22 mouse cellular contexts compared by ENCODE assay signal in the genomic region with DNA sequence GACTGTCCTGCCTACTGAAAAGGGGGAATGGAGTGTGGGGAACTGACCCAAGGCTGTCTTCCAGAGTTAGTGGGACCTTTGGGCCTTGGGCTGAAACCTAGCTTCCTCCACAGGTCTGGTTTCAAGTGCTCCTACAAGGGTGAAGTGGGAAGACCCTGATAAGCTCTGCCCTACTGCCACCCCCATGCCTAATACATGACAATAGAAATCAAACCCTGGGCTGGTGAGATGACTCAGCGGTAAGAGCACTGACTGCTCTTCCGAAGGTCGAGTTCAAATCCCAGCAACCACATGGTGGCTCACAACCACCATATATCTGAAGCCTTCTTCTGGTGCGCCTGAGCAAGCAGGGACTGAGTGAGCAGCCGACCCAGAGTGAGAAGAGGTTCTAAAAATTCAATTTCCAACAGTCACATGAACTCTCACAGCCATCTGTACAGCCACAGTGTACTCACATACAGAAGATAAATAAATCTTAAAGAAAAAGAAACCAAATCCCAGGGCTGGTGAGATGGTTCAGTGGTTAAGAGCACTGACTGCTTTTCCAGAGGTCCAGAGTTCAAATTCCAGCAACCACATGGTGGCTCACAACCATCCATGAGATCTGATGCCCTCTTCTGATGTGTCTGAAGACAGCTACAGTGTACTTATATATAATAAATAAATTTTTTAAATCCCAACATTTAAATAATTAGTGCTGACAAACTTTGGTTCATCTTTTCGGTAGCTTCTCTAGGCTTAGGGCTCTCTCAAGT. TPM values are rescaled to one million over a fixed set of nuclear protein-coding genes. Genes with fewer than 3 reads are reported as not detected.
DNase-seq lines count a peak whose midpoint lies in the region; ATAC-seq and TF ChIP-seq lines count a peak whose summit lies in the region.
"Had no signal": no experiment of that assay in that cellular context is flagged by ENCODE, and none has a peak within 500 bp of the region (broad histone marks: within the 10 kb centered on the region; RNA-seq: fewer than 3 reads in every experiment).

No protein-coding gene starts in this region.

- TF ChIP-seq EP300 in stomach, postnatal 0 days (optimal IDR thresholded peaks at IDR 0.05) = no peak

- no peak overlapping the region for H3K4me2 ChIP-seq in limb, embryonic 15.5 days
- no peak overlapping the region for H3K4me2 ChIP-seq in embryonic facial prominence, embryonic 15.5 days (replicated peaks)
- no peak overlapping the region for H3K4me2 ChIP-seq in stomach, postnatal 0 days (replicated peaks; ENCODE audit: low read depth)
- H3K4me2 ChIP-seq: forebrain, embryonic 13.5 days; hindbrain, embryonic 12.5 days; liver, embryonic 11.5 days; lung, embryonic 14.5 days; midbrain, embryonic 15.5 days; neural tube, embryonic 12.5 days had no signal

- TF ChIP-seq CTCF in stomach, postnatal 0 days (IDR thresholded peaks at IDR 0.05; ENCODE audit: low read depth) = no peak

- peaks cover 56% of the 10 kb centered on the region for H3K36me3 ChIP-seq in limb, embryonic 15.5 days
- peaks cover 75% of the 10 kb centered on the region for H3K36me3 ChIP-seq in limb, embryonic 10.5 days
- peaks cover 41% of the 10 kb centered on the region for H3K36me3 ChIP-seq in embryonic facial prominence, embryonic 15.5 days
- H3K36me3 ChIP-seq in stomach, postnatal 0 days (ENCODE audit: control insufficient read depth, insufficient read depth, low read length) = peaks cover 4% of the 10 kb centered on the region; the same call in 1 of the 2 replicates

- WGBS in limb, embryonic 15.5 days = 84% methylated on average over 6 of the region's 6 CpGs
- 83% methylated on average over 6 of the region's 6 CpGs for WGBS in limb, embryonic 10.5 days
- 84% methylated on average over 6 of the region's 6 CpGs for WGBS in embryonic facial prominence, embryonic 15.5 days
- 72% methylated on average over 6 of the region's 6 CpGs for WGBS in stomach, postnatal 0 days

- DNase-seq in kidney, adult 11 months = peak; percentile 58
- no peak for DNase-seq in kidney, postnatal 4 days
- no peak for DNase-seq in limb, embryonic 10.5 days (ENCODE audit: low spot score)
- DNase-seq in stomach, postnatal 0 days (ENCODE audit: low spot score) = no peak
- DNase-seq in lung, adult 18-20 months = no peak
- DNase-seq: adrenal gland, adult 2 months; cerebellum, adult 11 months; cerebellum, adult 9-11 months; lung, embryonic 14.5 days; right cerebral cortex, postnatal 14 days; spleen, adult 18-20 months; thymus, postnatal 25 days had no signal

- no peak for ATAC-seq in limb, embryonic 15.5 days (ENCODE audit: insufficient number of reproducible peaks, low FRiP score, low TSS enrichment, low read depth)
- no peak for ATAC-seq in embryonic facial prominence, embryonic 15.5 days (ENCODE audit: insufficient number of reproducible peaks, low FRiP score, low TSS enrichment, low read depth)
- ATAC-seq in stomach, postnatal 0 days (ENCODE audit: low FRiP score, low TSS enrichment) = no peak
- ATAC-seq in megakaryocyte, adult 5-6 weeks (ENCODE audit: poor library complexity, severe bottlenecking) = no peak
- ATAC-seq: forebrain, embryonic 13.5 days; midbrain, embryonic 15.5 days had no signal

- no peak overlapping the region for H3K4me3 ChIP-seq in limb, embryonic 15.5 days
- no peak overlapping the region for H3K4me3 ChIP-seq in limb, embryonic 10.5 days
- no peak overlapping the region for H3K4me3 ChIP-seq in embryonic facial prominence, embryonic 15.5 days (replicated peaks)
- no peak overlapping the region for H3K4me3 ChIP-seq in stomach, postnatal 0 days (ENCODE audit: low read depth, low read length)
- H3K4me3 ChIP-seq: erythroblast, embryonic 14.5 days; forebrain, embryonic 13.5 days; hindbrain, embryonic 12.5 days; midbrain, embryonic 15.5 days; neural tube, embryonic 12.5 days had no signal

- no peaks in the 10 kb centered on the region for H3K9me3 ChIP-seq in limb, embryonic 15.5 days
- no peaks in the 10 kb centered on the region for H3K9me3 ChIP-seq in limb, embryonic 10.5 days (replicated peaks)
- no peaks in the 10 kb centered on the region for H3K9me3 ChIP-seq in embryonic facial prominence, embryonic 15.5 days (replicated peaks)
- no peaks in the 10 kb centered on the region for H3K9me3 ChIP-seq in stomach, postnatal 0 days (ENCODE audit: control insufficient read depth, low read length)
- H3K9me3 ChIP-seq: forebrain, embryonic 13.5 days; hindbrain, embryonic 12.5 days; midbrain, embryonic 15.5 days; neural tube, embryonic 12.5 days had no signal

- H3K4me1 ChIP-seq in limb, embryonic 15.5 days = peaks cover 9% of the 10 kb centered on the region
- peaks cover 21% of the 10 kb centered on the region for H3K4me1 ChIP-seq in limb, embryonic 10.5 days
- H3K4me1 ChIP-seq in embryonic facial prominence, embryonic 15.5 days = peaks cover 20% of the 10 kb centered on the region; the same call in 1 of the 2 replicates
- H3K4me1 ChIP-seq in stomach, postnatal 0 days (replicated peaks; ENCODE audit: control insufficient read depth, insufficient read depth) = no peaks in the 10 kb centered on the region

- no peak overlapping the region for H3K9ac ChIP-seq in limb, embryonic 15.5 days
- H3K9ac ChIP-seq in embryonic facial prominence, embryonic 15.5 days = no peak overlapping the region
- no peak overlapping the region for H3K9ac ChIP-seq in stomach, postnatal 0 days (ENCODE audit: low read length)
- H3K9ac ChIP-seq: forebrain, embryonic 13.5 days; hindbrain, embryonic 12.5 days; lung, embryonic 14.5 days; midbrain, embryonic 15.5 days; neural tube, embryonic 12.5 days had no signal

- H3K27me3 ChIP-seq in limb, embryonic 15.5 days = no peaks in the 10 kb centered on the region
- H3K27me3 ChIP-seq in limb, embryonic 10.5 days (ENCODE audit: low read depth, poor library complexity, severe bottlenecking) = no peaks in the 10 kb centered on the region
- H3K27me3 ChIP-seq in embryonic facial prominence, embryonic 15.5 days = no peaks in the 10 kb centered on the region
- no peaks in the 10 kb centered on the region for H3K27me3 ChIP-seq in stomach, postnatal 0 days (ENCODE audit: control insufficient read depth, insufficient read depth, low read length)
- H3K27me3 ChIP-seq: forebrain, embryonic 13.5 days; hindbrain, embryonic 12.5 days; midbrain, embryonic 15.5 days; neural tube, embryonic 12.5 days had no signal

- H3K27ac ChIP-seq in limb, embryonic 15.5 days = 0 out of 2 replicates have a peak overlapping the region, but pooled peaks have one; percentile 22
- no peak overlapping the region for H3K27ac ChIP-seq in limb, embryonic 10.5 days
- H3K27ac ChIP-seq in embryonic facial prominence, embryonic 15.5 days (replicated peaks) = 0 out of 2 replicates have a peak overlapping the region, but pooled peaks have one; percentile 0
- peak overlapping the region; percentile 70 for H3K27ac ChIP-seq in stomach, postnatal 0 days (replicated peaks)
- H3K27ac ChIP-seq: forebrain, embryonic 13.5 days; hindbrain, embryonic 12.5 days; midbrain, embryonic 15.5 days; neural tube, embryonic 12.5 days had no signal

RNA-seq across cellular contexts. Expression of gene Ier2, which starts 6.3 kb away (rescaled TPM):
- polyA plus RNA-seq in limb, embryonic 15.5 days (2015; fragmentation: Nextera tagmentation; extraction: Ambion mirVana) = 80.6 and 81.7 TPM in 2 replicates
- 199 and 229 TPM in 2 replicates for polyA plus RNA-seq in limb, embryonic 10.5 days (2016; fragmentation: Nextera tagmentation; extraction: Ambion mirVana)
- 79.7 and 83.9 TPM in 2 replicates for polyA plus RNA-seq in embryonic facial prominence, embryonic 15.5 days (2015; fragmentation: Nextera tagmentation; extraction: Ambion mirVana)
- polyA plus RNA-seq in stomach, postnatal 0 days (2015; fragmentation: Nextera tagmentation; extraction: Ambion mirVana) = 82.8 and 86.6 TPM in 2 replicates
- total RNA-seq in megakaryocyte, adult 5-6 weeks (2015) = 86.1 and 87.5 TPM in 2 replicates
- total RNA-seq in megakaryocyte, adult 5-6 weeks (2017) = 62.7 and 65.3 TPM in 2 replicates

RNA-seq across cellular contexts. Expression of gene Trmt1, which starts 17.2 kb away (rescaled TPM):
- polyA plus RNA-seq in limb, embryonic 15.5 days (2015; fragmentation: Nextera tagmentation; extraction: Ambion mirVana) = 63.3 and 64.5 TPM in 2 replicates
- 71.7 and 79.3 TPM in 2 replicates for polyA plus RNA-seq in limb, embryonic 10.5 days (2016; fragmentation: Nextera tagmentation; extraction: Ambion mirVana)
- 69.1 and 78.2 TPM in 2 replicates for polyA plus RNA-seq in embryonic facial prominence, embryonic 15.5 days (2015; fragmentation: Nextera tagmentation; extraction: Ambion mirVana)
- polyA plus RNA-seq in stomach, postnatal 0 days (2015; fragmentation: Nextera tagmentation; extraction: Ambion mirVana) = 45.1 and 49.9 TPM in 2 replicates
- 29.5 and 35.9 TPM in 2 replicates for total RNA-seq in megakaryocyte, adult 5-6 weeks (2015)
- 37.6 and 40.4 TPM in 2 replicates for total RNA-seq in megakaryocyte, adult 5-6 weeks (2017)

RNA-seq across cellular contexts. Expression of gene Nacc1, which starts 18.8 kb away (rescaled TPM):
- polyA plus RNA-seq in limb, embryonic 15.5 days (2015; fragmentation: Nextera tagmentation; extraction: Ambion mirVana) = 13.5 and 13.8 TPM in 2 replicates
- polyA plus RNA-seq in limb, embryonic 10.5 days (2016; fragmentation: Nextera tagmentation; extraction: Ambion mirVana) = 31.7 and 32.0 TPM in 2 replicates
- 16.7 and 16.9 TPM in 2 replicates for polyA plus RNA-seq in embryonic facial prominence, embryonic 15.5 days (2015; fragmentation: Nextera tagmentation; extraction: Ambion mirVana)
- polyA plus RNA-seq in stomach, postnatal 0 days (2015; fragmentation: Nextera tagmentation; extraction: Ambion mirVana) = 6.8 and 8.3 TPM in 2 replicates
- 42.8 and 43.0 TPM in 2 replicates for total RNA-seq in megakaryocyte, adult 5-6 weeks (2015)
- 31.8 and 36.8 TPM in 2 replicates for total RNA-seq in megakaryocyte, adult 5-6 weeks (2017)

RNA-seq across cellular contexts. Expression of gene Lyl1, which starts 32.3 kb away (rescaled TPM):
- 5.6 and 6.0 TPM in 2 replicates for polyA plus RNA-seq in limb, embryonic 15.5 days (2015; fragmentation: Nextera tagmentation; extraction: Ambion mirVana)
- 4.6 and 4.7 TPM in 2 replicates for polyA plus RNA-seq in limb, embryonic 10.5 days (2016; fragmentation: Nextera tagmentation; extraction: Ambion mirVana)
- 5.8 and 6.0 TPM in 2 replicates for polyA plus RNA-seq in embryonic facial prominence, embryonic 15.5 days (2015; fragmentation: Nextera tagmentation; extraction: Ambion mirVana)
- polyA plus RNA-seq in stomach, postnatal 0 days (2015; fragmentation: Nextera tagmentation; extraction: Ambion mirVana) = 4.0 and 4.3 TPM in 2 replicates
- total RNA-seq in megakaryocyte, adult 5-6 weeks (2015) = 69.0 and 69.9 TPM in 2 replicates
- total RNA-seq in megakaryocyte, adult 5-6 weeks (2017) = 60.3 and 62.0 TPM in 2 replicates

RNA-seq across cellular contexts. Expression of gene G430095P16Rik, which starts 53.9 kb away (rescaled TPM):
- 3.8 and 5.5 TPM in 2 replicates for polyA plus RNA-seq in limb, embryonic 15.5 days (2015; fragmentation: Nextera tagmentation; extraction: Ambion mirVana)
- 3.7 and 8.1 TPM in 2 replicates for polyA plus RNA-seq in limb, embryonic 10.5 days (2016; fragmentation: Nextera tagmentation; extraction: Ambion mirVana)
- 4.2 and 4.9 TPM in 2 replicates for polyA plus RNA-seq in embryonic facial prominence, embryonic 15.5 days (2015; fragmentation: Nextera tagmentation; extraction: Ambion mirVana)
- 1.7 and 2.0 TPM in 2 replicates for polyA plus RNA-seq in stomach, postnatal 0 days (2015; fragmentation: Nextera tagmentation; extraction: Ambion mirVana)
- total RNA-seq in megakaryocyte, adult 5-6 weeks (2015) = 40.4 and 45.2 TPM in 2 replicates
- total RNA-seq in megakaryocyte, adult 5-6 weeks (2017) = 20.6 and 25.5 TPM in 2 replicates
- total RNA-seq: layer of hippocampus, postnatal 14 days had no signal
